Comparison of ENCODE assay signal across 7 mouse cellular contexts in the genomic region with DNA sequence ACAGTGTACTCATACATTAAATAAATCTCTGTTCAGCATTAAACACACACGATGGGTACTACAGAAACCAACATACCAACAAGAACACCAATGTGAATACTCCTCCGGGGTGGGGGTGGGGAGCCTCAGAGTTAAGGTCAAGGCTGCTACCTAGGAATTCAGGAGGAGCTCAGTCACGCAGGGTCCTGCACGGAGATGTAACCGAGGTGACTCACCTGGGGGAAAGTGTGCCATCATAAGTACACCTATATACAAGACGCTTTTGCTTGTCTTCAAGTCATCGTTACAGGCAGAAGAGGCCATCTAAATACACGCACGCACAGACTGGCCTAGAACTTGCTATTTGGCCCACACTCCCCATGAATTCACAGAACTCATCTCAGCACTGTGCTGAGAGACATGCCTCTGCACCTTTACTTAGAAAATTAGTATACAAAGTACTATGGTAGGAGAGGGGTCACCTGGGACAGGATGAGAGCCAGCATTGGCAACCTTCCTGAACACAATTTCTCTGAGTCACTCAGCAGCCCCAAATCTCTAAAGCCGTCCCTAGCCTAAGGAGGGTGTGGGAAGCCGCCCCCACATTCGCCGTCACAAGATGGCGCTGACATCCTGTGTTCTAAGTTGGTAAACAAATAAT. TPM values are rescaled to one million over a fixed set of nuclear protein-coding genes. Genes with fewer than 3 reads are reported as not detected.
DNase-seq lines count a peak whose midpoint lies in the region; ATAC-seq and TF ChIP-seq lines count a peak whose summit lies in the region.

No protein-coding gene starts in this region.

- DNase-seq in CH12.LX (ENCODE audit: extremely low read depth) = peak; percentile 76
- DNase-seq in hindbrain, embryonic 11.5 days (ENCODE audit: low spot score) = peak; percentile 22
- peak; percentile 44 for DNase-seq in midbrain, postnatal 0 days (ENCODE audit: low spot score)
- DNase-seq in thymus, postnatal 4 days = peak; percentile 56

- TF ChIP-seq POLR2A in CH12.LX (IDR thresholded peaks at IDR 0.05; ENCODE audit: low read depth, low read length) = no peak
- no peak for TF ChIP-seq POLR2A in bone marrow macrophage, adult 2 months (IDR thresholded peaks at IDR 0.05; ENCODE audit: borderline replicate concordance, low read depth, low read length)

- TF ChIP-seq RAD21 in CH12.LX (IDR thresholded peaks at IDR 0.05; ENCODE audit: low read depth, low read length) = peak; percentile 22

- TF ChIP-seq EP300 in CH12.LX (IDR thresholded peaks at IDR 0.05; ENCODE audit: low read length) = no peak

- peak overlapping the region; percentile 70 for H3K9ac ChIP-seq in CH12.LX (ENCODE audit: insufficient read depth, low read depth)
- no peak overlapping the region for H3K9ac ChIP-seq in hindbrain, embryonic 11.5 days (ENCODE audit: low read depth, low read length)
- no peak overlapping the region for H3K9ac ChIP-seq in limb, embryonic 12.5 days (replicated peaks)
- H3K9ac ChIP-seq in midbrain, postnatal 0 days (replicated peaks; ENCODE audit: low read length, poor library complexity, severe bottlenecking) = no peak overlapping the region

- dilution Hi-C loops in CH12.LX (cut with MboI; ENCODE audit: extremely low pct_ligation_motif_present, extremely low pct_unique_long_range_greater_than_20kb, low sequenced_read_pairs) = no loop called here

- peaks cover 0 to 2% of the 10 kb centered on the region in 2 experiments for H3K36me3 ChIP-seq in CH12.LX (replicated peaks in 1 of 2; ENCODE audit: control insufficient read depth in 1 of 2, insufficient read depth in 1 of 2, low read length in 1 of 2)
- no peaks in the 10 kb centered on the region for H3K36me3 ChIP-seq in hindbrain, embryonic 11.5 days (ENCODE audit: control insufficient read depth, insufficient read depth, low read length)
- H3K36me3 ChIP-seq in limb, embryonic 12.5 days = peaks cover 6% of the 10 kb centered on the region
- H3K36me3 ChIP-seq in midbrain, postnatal 0 days (ENCODE audit: insufficient read depth, low read length) = no peaks in the 10 kb centered on the region; the same call in 1 of the 2 replicates

- TF ChIP-seq CTCF in CH12.LX (conservative IDR thresholded peaks at IDR 0.05 in 1 of 2, IDR thresholded peaks at IDR 0.05 in 1 of 2; ENCODE audit: low read depth in 2 of 2, low read length in 2 of 2) = peak in 1 of 2 experiments; percentile 41; a peak in 2 of 4 replicates
- no peak for TF ChIP-seq CTCF in bone marrow macrophage, adult 2 months (IDR thresholded peaks at IDR 0.05; ENCODE audit: low read depth, low read length)
- peak; percentile 27; the same call in 1 of the 2 replicates for TF ChIP-seq CTCF in midbrain, postnatal 0 days (IDR thresholded peaks at IDR 0.05)

- peak overlapping the region; percentile 64 for H3K4me2 ChIP-seq in CH12.LX (ENCODE audit: insufficient read depth, low read depth, poor library complexity, severe bottlenecking)
- H3K4me2 ChIP-seq in hindbrain, embryonic 11.5 days (replicated peaks; ENCODE audit: low read depth, low read length) = no peak overlapping the region
- peak overlapping the region; percentile 28 for H3K4me2 ChIP-seq in limb, embryonic 12.5 days
- no peak overlapping the region for H3K4me2 ChIP-seq in midbrain, postnatal 0 days (ENCODE audit: low read depth, low read length, poor library complexity, severe bottlenecking)

- in situ Hi-C loops in CH12.LX (cut with MboI; ENCODE audit: low pct_ligation_motif_present, low pct_unique_long_range_greater_than_20kb, low sequenced_read_pairs) = no loop called here

- peak overlapping the region; percentile 78 for H3K27ac ChIP-seq in CH12.LX (ENCODE audit: insufficient read depth, low read depth)
- H3K27ac ChIP-seq in bone marrow macrophage, adult 2 months (ENCODE audit: insufficient read depth, low read depth, low read length) = peak overlapping the region; percentile 70
- H3K27ac ChIP-seq in hindbrain, embryonic 11.5 days (ENCODE audit: low read depth, low read length) = no peak overlapping the region
- peak overlapping the region; percentile 37; the same call in 1 of the 2 replicates for H3K27ac ChIP-seq in limb, embryonic 12.5 days
- H3K27ac ChIP-seq in midbrain, postnatal 0 days (ENCODE audit: low read depth, low read length) = no peak overlapping the region

- H3K9me3 ChIP-seq in CH12.LX (replicated peaks; ENCODE audit: low read length) = no peaks in the 10 kb centered on the region
- no peaks in the 10 kb centered on the region for H3K9me3 ChIP-seq in hindbrain, embryonic 11.5 days (ENCODE audit: control insufficient read depth, low read length)
- no peaks in the 10 kb centered on the region for H3K9me3 ChIP-seq in limb, embryonic 12.5 days
- no peaks in the 10 kb centered on the region for H3K9me3 ChIP-seq in midbrain, postnatal 0 days (ENCODE audit: low read length)

- H3K79me2 ChIP-seq in CH12.LX (replicated peaks; ENCODE audit: control insufficient read depth, extremely low read depth, insufficient read depth, poor library complexity, severe bottlenecking) = peaks cover 5% of the 10 kb centered on the region; the same call in 1 of the 2 replicates

- H3K4me1 ChIP-seq in CH12.LX (ENCODE audit: control insufficient read depth in 1 of 2, insufficient read depth in 2 of 2) = peaks cover 20 to 36% of the 10 kb centered on the region in 2 experiments
- H3K4me1 ChIP-seq in bone marrow macrophage, adult 2 months (ENCODE audit: control insufficient read depth, insufficient read depth, low read length) = peaks cover 4% of the 10 kb centered on the region; the same call in 1 of the 2 replicates
- no peaks in the 10 kb centered on the region; the same call in 1 of the 2 replicates for H3K4me1 ChIP-seq in hindbrain, embryonic 11.5 days (replicated peaks; ENCODE audit: control insufficient read depth, insufficient read depth, low read length)
- peaks cover 18% of the 10 kb centered on the region for H3K4me1 ChIP-seq in limb, embryonic 12.5 days (replicated peaks)
- no peaks in the 10 kb centered on the region for H3K4me1 ChIP-seq in midbrain, postnatal 0 days (ENCODE audit: insufficient read depth, low read length)

- no peaks in the 10 kb centered on the region for H3K27me3 ChIP-seq in CH12.LX (replicated peaks)
- H3K27me3 ChIP-seq in hindbrain, embryonic 11.5 days (ENCODE audit: control insufficient read depth, insufficient read depth, low read length) = no peaks in the 10 kb centered on the region
- H3K27me3 ChIP-seq in limb, embryonic 12.5 days = no peaks in the 10 kb centered on the region
- H3K27me3 ChIP-seq in midbrain, postnatal 0 days (ENCODE audit: insufficient read depth, low read length) = no peaks in the 10 kb centered on the region

- 66% methylated on average over 14 of the region's 14 CpGs for WGBS in hindbrain, embryonic 11.5 days
- 68% methylated on average over 14 of the region's 14 CpGs for WGBS in limb, embryonic 12.5 days
- WGBS in midbrain, postnatal 0 days = 65% methylated on average over 14 of the region's 14 CpGs

- ATAC-seq in erythroid progenitor cell, adult 5-6 weeks (replicated peaks; ENCODE audit: low FRiP score, poor library complexity, severe bottlenecking) = peak; percentile 97
- ATAC-seq in hindbrain, embryonic 11.5 days (ENCODE audit: low FRiP score) = no peak
- ATAC-seq in limb, embryonic 12.5 days (ENCODE audit: insufficient number of reproducible peaks, insufficient read depth, low FRiP score, low TSS enrichment, low read depth) = 0 out of 2 replicates have a peak, but pooled peaks have one; percentile 75
- ATAC-seq in midbrain, postnatal 0 days (ENCODE audit: low FRiP score) = no peak

- H3K4me3 ChIP-seq in CH12.LX (replicated peaks in 1 of 3; ENCODE audit: low read depth in 2 of 3, low read length in 2 of 3, poor library complexity in 1 of 3) = peak overlapping the region; percentile 7 to 30 (median 21)
- peak overlapping the region; percentile 35; the same call in 1 of the 2 replicates for H3K4me3 ChIP-seq in bone marrow macrophage, adult 2 months (ENCODE audit: insufficient read depth, low read length)
- H3K4me3 ChIP-seq in hindbrain, embryonic 11.5 days (ENCODE audit: low read depth, low read length) = no peak overlapping the region
- no peak overlapping the region for H3K4me3 ChIP-seq in limb, embryonic 12.5 days (replicated peaks)
- no peak overlapping the region for H3K4me3 ChIP-seq in midbrain, postnatal 0 days (ENCODE audit: low read depth, low read length)

RNA-seq across cellular contexts. Expression of gene Rnf157, which starts 23.9 kb away (rescaled TPM):
- 17.2 and 39.3 TPM in 2 replicates for total RNA-seq in CH12.LX (2012; rRNA removed)
- total RNA-seq in CH12.LX (2014; rRNA removed) = 7.2 and 8.7 TPM in 2 replicates
- polyA plus RNA-seq in CH12.LX (2012; ENCODE audit: insufficient read length, low read depth) = 8.7 and 10.9 TPM in 2 replicates
- 12.3 and 12.4 TPM in 2 replicates for polyA plus RNA-seq in bone marrow macrophage, adult 2 months (2012; ENCODE audit: insufficient read depth, insufficient read length, missing spikeins)
- total RNA-seq in erythroid progenitor cell, adult 5-6 weeks (2015; ENCODE audit: low replicate concordance) = 5.8 and 11.7 TPM in 2 replicates
- total RNA-seq in erythroid progenitor cell, adult 5-6 weeks (2017; ENCODE audit: low replicate concordance) = 9.2 and 9.8 TPM in 2 replicates
- 16.0 and 23.1 TPM in 2 replicates for polyA plus RNA-seq in hindbrain, embryonic 11.5 days (2014; fragmentation: Nextera tagmentation; extraction: Ambion mirVana)
- polyA plus RNA-seq in limb, embryonic 12.5 days (2016; fragmentation: Nextera tagmentation; extraction: Ambion mirVana) = 25.2 and 26.7 TPM in 2 replicates
- 113 and 138 TPM in 2 replicates for total RNA-seq in midbrain, postnatal 0 days (2014; rRNA removed)
- 53.7 and 57.0 TPM in 2 replicates for polyA plus RNA-seq in midbrain, postnatal 0 days (2015; fragmentation: Nextera tagmentation; extraction: Ambion mirVana)

RNA-seq across cellular contexts. Expression of gene Ubald2, which starts 44.9 kb away (rescaled TPM):
- total RNA-seq in CH12.LX (2012; rRNA removed) (321 and 436 TPM in 2 replicates), CH12.LX (2014; rRNA removed) (291 and 336 TPM in 2 replicates)
- polyA plus RNA-seq in CH12.LX (2012; ENCODE audit: insufficient read length, low read depth) = 222 and 228 TPM in 2 replicates
- polyA plus RNA-seq in bone marrow macrophage, adult 2 months (2012; ENCODE audit: insufficient read depth, insufficient read length, missing spikeins) = 123 and 152 TPM in 2 replicates
- 153 and 187 TPM in 2 replicates for total RNA-seq in erythroid progenitor cell, adult 5-6 weeks (2015; ENCODE audit: low replicate concordance)
- 47.2 and 63.3 TPM in 2 replicates for total RNA-seq in erythroid progenitor cell, adult 5-6 weeks (2017; ENCODE audit: low replicate concordance)
- polyA plus RNA-seq in hindbrain, embryonic 11.5 days (2014; fragmentation: Nextera tagmentation; extraction: Ambion mirVana) = 77.9 and 81.2 TPM in 2 replicates
- 36.6 and 48.4 TPM in 2 replicates for polyA plus RNA-seq in limb, embryonic 12.5 days (2016; fragmentation: Nextera tagmentation; extraction: Ambion mirVana)
- 81.0 and 85.9 TPM in 2 replicates for total RNA-seq in midbrain, postnatal 0 days (2014; rRNA removed)
- 40.1 and 40.9 TPM in 2 replicates for polyA plus RNA-seq in midbrain, postnatal 0 days (2015; fragmentation: Nextera tagmentation; extraction: Ambion mirVana)

RNA-seq across cellular contexts. Expression of gene Foxj1, which starts 53.8 kb away (rescaled TPM):
- 0.67 and 2.6 TPM in 2 replicates for total RNA-seq in CH12.LX (2012; rRNA removed)
- 2.0 and 3.0 TPM in 2 replicates for total RNA-seq in CH12.LX (2014; rRNA removed)
- 0.12 and 0.26 TPM in 2 replicates for polyA plus RNA-seq in CH12.LX (2012; ENCODE audit: insufficient read length, low read depth)
- polyA plus RNA-seq in bone marrow macrophage, adult 2 months (2012; ENCODE audit: insufficient read depth, insufficient read length, missing spikeins) = not detected in 2 replicates
- not detected in 2 replicates for total RNA-seq in erythroid progenitor cell, adult 5-6 weeks (2015; ENCODE audit: low replicate concordance)
- 0.83 TPM in 1 of 2 replicates, not detected in the other for total RNA-seq in erythroid progenitor cell, adult 5-6 weeks (2017; ENCODE audit: low replicate concordance)
- 10.0 and 10.1 TPM in 2 replicates for polyA plus RNA-seq in hindbrain, embryonic 11.5 days (2014; fragmentation: Nextera tagmentation; extraction: Ambion mirVana)
- 0.18 TPM in 2 replicates for polyA plus RNA-seq in limb, embryonic 12.5 days (2016; fragmentation: Nextera tagmentation; extraction: Ambion mirVana)
- 24.1 and 37.5 TPM in 2 replicates for total RNA-seq in midbrain, postnatal 0 days (2014; rRNA removed)
- polyA plus RNA-seq in midbrain, postnatal 0 days (2015; fragmentation: Nextera tagmentation; extraction: Ambion mirVana) = 9.6 and 12.1 TPM in 2 replicates

Comparison
In these comparisons a context has a peak if more than half of its experiments do, and no peak if none do; other contexts are left out.
1. DNase-seq: peak in every context shown above with its lines; median percentile 76 in CH12.LX; 56 in thymus, postnatal 4 days; 44 in midbrain, postnatal 0 days; 22 in hindbrain, embryonic 11.5 days.
2. H3K27ac ChIP-seq: peak in CH12.LX (single experiment), bone marrow macrophage, adult 2 months (single experiment) and limb, embryonic 12.5 days (single experiment); none in hindbrain, embryonic 11.5 days (single experiment) and midbrain, postnatal 0 days (single experiment).
3. H3K4me2 ChIP-seq: peak in CH12.LX (single experiment) and limb, embryonic 12.5 days (single experiment); none in hindbrain, embryonic 11.5 days (single experiment) and midbrain, postnatal 0 days (single experiment).
4. H3K4me3 ChIP-seq: peak in CH12.LX (3 of 3) and bone marrow macrophage, adult 2 months (single experiment); none in hindbrain, embryonic 11.5 days (single experiment), limb, embryonic 12.5 days (single experiment) and midbrain, postnatal 0 days (single experiment).
5. ATAC-seq: peak in erythroid progenitor cell, adult 5-6 weeks (single experiment) and limb, embryonic 12.5 days (single experiment); none in hindbrain, embryonic 11.5 days (single experiment) and midbrain, postnatal 0 days (single experiment).